ENCODE assay signal across 15 mouse cellular contexts in genomic region chr3:34441792-34442191, GRCm38 (mm10).
A peak's percentile ranks its signal among the peaks of the same experiment; 100 is the strongest.
DNase-seq lines count a peak whose midpoint lies in the region; ATAC-seq and TF ChIP-seq lines count a peak whose summit lies in the region.
"Had no signal": no experiment of that assay in that cellular context is flagged by ENCODE, and none has a peak within 500 bp of the region (broad histone marks: within the 10 kb centered on the region; RNA-seq: fewer than 3 reads in every experiment).

No protein-coding gene starts in this region.

- H3K4me3 ChIP-seq in forebrain, embryonic 15.5 days: no peak overlapping the region
- no peak overlapping the region for H3K4me3 ChIP-seq in midbrain, embryonic 11.5 days (ENCODE audit: low read depth, low read length)
- H3K4me3 ChIP-seq in olfactory bulb, adult 2 months (ENCODE audit: insufficient read depth, low read depth, low read length): no peak overlapping the region
- no peak overlapping the region for H3K4me3 ChIP-seq in kidney, embryonic 14.5 days (ENCODE audit: low read length)
- H3K4me3 ChIP-seq: embryonic facial prominence, embryonic 13.5 days; intestine, embryonic 15.5 days had no signal

- H3K9ac ChIP-seq in forebrain, embryonic 15.5 days (replicated peaks): no peak overlapping the region
- no peak overlapping the region for H3K9ac ChIP-seq in midbrain, embryonic 11.5 days (ENCODE audit: low read length)
- no peak overlapping the region for H3K9ac ChIP-seq in kidney, embryonic 14.5 days (ENCODE audit: low read depth, low read length)
- H3K9ac ChIP-seq: embryonic facial prominence, embryonic 13.5 days; intestine, embryonic 15.5 days had no signal

- H3K36me3 ChIP-seq in forebrain, embryonic 15.5 days: no peaks in the 10 kb centered on the region
- H3K36me3 ChIP-seq in midbrain, embryonic 11.5 days (ENCODE audit: control insufficient read depth, insufficient read depth, low read length): no peaks in the 10 kb centered on the region
- no peaks in the 10 kb centered on the region for H3K36me3 ChIP-seq in kidney, embryonic 14.5 days (ENCODE audit: control insufficient read depth, insufficient read depth, low read length)
- H3K36me3 ChIP-seq: embryonic facial prominence, embryonic 13.5 days; G1E; intestine, embryonic 15.5 days had no signal

- DNase-seq in layer of hippocampus, adult 9-11 months: peak; percentile 20
- no peak for DNase-seq in layer of hippocampus, adult 9-10 months (ENCODE audit: low spot score)
- no peak for DNase-seq in midbrain, embryonic 11.5 days (ENCODE audit: low spot score, missing footprints)
- DNase-seq in cerebellum, adult 8-10 months: no peak
- no peak for DNase-seq in thymus, postnatal 0 days (ENCODE audit: low spot score)
- DNase-seq: kidney, postnatal 25 days had no signal

- peaks cover 49% of the 10 kb centered on the region for H3K4me1 ChIP-seq in forebrain, embryonic 15.5 days
- peaks cover 30% of the 10 kb centered on the region for H3K4me1 ChIP-seq in midbrain, embryonic 11.5 days (ENCODE audit: control insufficient read depth, insufficient read depth, low read length)
- peaks cover 10% of the 10 kb centered on the region for H3K4me1 ChIP-seq in olfactory bulb, adult 2 months (ENCODE audit: control insufficient read depth, insufficient read depth, low read length)
- H3K4me1 ChIP-seq in kidney, embryonic 14.5 days (ENCODE audit: control insufficient read depth, insufficient read depth, low read length): no peaks in the 10 kb centered on the region
- H3K4me1 ChIP-seq: intestine, embryonic 15.5 days had no signal

- H3K4me2 ChIP-seq in forebrain, embryonic 15.5 days (replicated peaks): 0 out of 2 replicates have a peak overlapping the region, but pooled peaks have one; percentile 10
- 0 out of 2 replicates have a peak overlapping the region, but pooled peaks have one; percentile 0 for H3K4me2 ChIP-seq in midbrain, embryonic 11.5 days
- H3K4me2 ChIP-seq in kidney, embryonic 14.5 days (replicated peaks; ENCODE audit: low read depth, low read length): no peak overlapping the region
- H3K4me2 ChIP-seq: embryonic facial prominence, embryonic 13.5 days; intestine, embryonic 15.5 days; liver, embryonic 11.5 days had no signal

- no peaks in the 10 kb centered on the region for H3K27me3 ChIP-seq in forebrain, embryonic 15.5 days
- H3K27me3 ChIP-seq in midbrain, embryonic 11.5 days (ENCODE audit: control insufficient read depth, insufficient read depth, low read length): 0 out of 2 replicates have a peak, but pooled peaks cover 2% of the 10 kb centered on the region
- H3K27me3 ChIP-seq in kidney, embryonic 14.5 days (ENCODE audit: control insufficient read depth, insufficient read depth, low read length): no peaks in the 10 kb centered on the region
- H3K27me3 ChIP-seq: intestine, embryonic 15.5 days had no signal

- TF ChIP-seq POLR2A in olfactory bulb, adult 2 months (IDR thresholded peaks at IDR 0.05; ENCODE audit: insufficient read depth, low read depth, low read length): no peak

- TF ChIP-seq CTCF in olfactory bulb, adult 2 months (IDR thresholded peaks at IDR 0.05; ENCODE audit: insufficient read depth, low read depth, low read length): no peak

- no peak for ATAC-seq in forebrain, embryonic 15.5 days (replicated peaks)
- ATAC-seq in midbrain, embryonic 11.5 days (ENCODE audit: low FRiP score): no peak
- ATAC-seq in kidney, embryonic 14.5 days (ENCODE audit: low FRiP score, low TSS enrichment): no peak
- ATAC-seq: activated CD4-positive, CD25-positive, alpha-beta regulatory T cell, adult 4 months; intestine, embryonic 15.5 days; lung, postnatal 0 days had no signal

- no peaks in the 10 kb centered on the region for H3K9me3 ChIP-seq in forebrain, embryonic 15.5 days
- no peaks in the 10 kb centered on the region for H3K9me3 ChIP-seq in midbrain, embryonic 11.5 days (ENCODE audit: control insufficient read depth, low read length)
- no peaks in the 10 kb centered on the region for H3K9me3 ChIP-seq in kidney, embryonic 14.5 days (ENCODE audit: control insufficient read depth, low read length)
- H3K9me3 ChIP-seq: embryonic facial prominence, embryonic 13.5 days; G1E; intestine, embryonic 15.5 days had no signal

- 26% methylated on average over 4 of the region's 4 CpGs for WGBS in forebrain, embryonic 15.5 days
- 49% methylated on average over 4 of the region's 4 CpGs for WGBS in midbrain, embryonic 11.5 days
- WGBS in olfactory bulb, adult 2 months: 59% methylated on average over 4 of the region's 4 CpGs
- 71% methylated on average over 4 of the region's 4 CpGs for WGBS in kidney, embryonic 14.5 days

- peak overlapping the region; percentile 54 for H3K27ac ChIP-seq in forebrain, embryonic 15.5 days (replicated peaks)
- H3K27ac ChIP-seq in midbrain, embryonic 11.5 days (ENCODE audit: low read depth, low read length): peak overlapping the region; percentile 42; the same call in 1 of the 2 replicates
- H3K27ac ChIP-seq in olfactory bulb, adult 2 months (ENCODE audit: insufficient read depth, low read depth, low read length): 0 out of 2 replicates have a peak overlapping the region, but pooled peaks have one; percentile 35
- no peak overlapping the region for H3K27ac ChIP-seq in kidney, embryonic 14.5 days (ENCODE audit: low read depth, low read length)
- H3K27ac ChIP-seq: embryonic facial prominence, embryonic 13.5 days; intestine, embryonic 15.5 days had no signal
